Mouse (Mus musculus) embryonic facial prominence, embryonic 14.5 days (tissue): ENCODE measurements around the gene Enah. TPM values are rescaled to one million over a fixed set of nuclear protein-coding genes. Genes with fewer than 3 reads are reported as not detected.

Experiments used
- ATAC-seq: fragments of 200-750 bp; cut with Nextera tagmentation; 2 replicates; pipeline ENCODE4 v1.8.0; 2017; ENCODE audit warnings: low read depth, moderate number of reproducible peaks, moderate TSS enrichment
- DNase-seq: peaks from one replicate; pipeline ENCODE4 v3.0.0-alpha.2; 2015; ENCODE audit warnings: low spot score
- H3K27ac ChIP-seq: fragments of 300-500 bp; sonication (generic); replicated peaks from 2 replicates; pipeline ENCODE4 v1.5.1; 2014; ENCODE audit warnings: low read depth, mild to moderate bottlenecking, low read length, moderate library complexity
- H3K27me3 ChIP-seq: fragments of 300-500 bp; sonication (generic); replicated peaks from 2 replicates; pipeline ENCODE4 v1.6.1; 2014; ENCODE audit warnings: low read length; ENCODE audit not compliant: control insufficient read depth, insufficient read depth
- H3K36me3 ChIP-seq: fragments of 300-500 bp; sonication (generic); 2 replicates; pipeline ENCODE4 v1.6.1; 2014; ENCODE audit warnings: low read length, mixed read lengths; ENCODE audit not compliant: control insufficient read depth, insufficient read depth
- H3K4me1 ChIP-seq: fragments of 300-500 bp; sonication (generic); 2 replicates; pipeline ENCODE4 v1.6.1; 2014; ENCODE audit warnings: antibody characterized with exemption, low read length; ENCODE audit not compliant: control insufficient read depth, insufficient read depth
- H3K4me2 ChIP-seq: fragments of 300-500 bp; sonication (generic); 2 replicates; pipeline ENCODE4 v1.6.1; 2014; ENCODE audit warnings: low read depth, mild to moderate bottlenecking, low read length, moderate library complexity, mixed read lengths
- H3K4me3 ChIP-seq: fragments of 300-500 bp; sonication (generic); 2 replicates; pipeline ENCODE4 v1.5.1; 2014; ENCODE audit warnings: low read depth, mild to moderate bottlenecking, low read length
- H3K9ac ChIP-seq: fragments of 300-500 bp; sonication (generic); 2 replicates; pipeline ENCODE4 v1.6.1; 2014; ENCODE audit warnings: low read depth, mild to moderate bottlenecking, low read length, moderate library complexity, mixed read lengths
- H3K9me3 ChIP-seq: fragments of 300-500 bp; sonication (generic); 2 replicates; pipeline ENCODE4 v1.6.1; 2016; ENCODE audit warnings: low read length; ENCODE audit not compliant: control insufficient read depth
- WGBS: fragments of 180-500 bp; shearing (Covaris S2); extraction: QIAGEN DNeasy Blood & Tissue Kit; methylation state at CpG from one replicate; pipeline ENCODE4 v1.1.7; 2014; 5-methylcytosine and 5-hydroxymethylcytosine counted together
- polyA plus RNA-seq: library from polyadenylated mRNA; unstranded; fragments of >200 nt; fragmentation: Nextera tagmentation; extraction: Ambion mirVana; gene quantifications from 2 replicates; pipeline ENCODE4 v1.2.1, GENCODE M21; 2014

Enah gene
- polyA plus RNA-seq, 1 experiment from 2014 or later: 23.7 TPM

DNA sequence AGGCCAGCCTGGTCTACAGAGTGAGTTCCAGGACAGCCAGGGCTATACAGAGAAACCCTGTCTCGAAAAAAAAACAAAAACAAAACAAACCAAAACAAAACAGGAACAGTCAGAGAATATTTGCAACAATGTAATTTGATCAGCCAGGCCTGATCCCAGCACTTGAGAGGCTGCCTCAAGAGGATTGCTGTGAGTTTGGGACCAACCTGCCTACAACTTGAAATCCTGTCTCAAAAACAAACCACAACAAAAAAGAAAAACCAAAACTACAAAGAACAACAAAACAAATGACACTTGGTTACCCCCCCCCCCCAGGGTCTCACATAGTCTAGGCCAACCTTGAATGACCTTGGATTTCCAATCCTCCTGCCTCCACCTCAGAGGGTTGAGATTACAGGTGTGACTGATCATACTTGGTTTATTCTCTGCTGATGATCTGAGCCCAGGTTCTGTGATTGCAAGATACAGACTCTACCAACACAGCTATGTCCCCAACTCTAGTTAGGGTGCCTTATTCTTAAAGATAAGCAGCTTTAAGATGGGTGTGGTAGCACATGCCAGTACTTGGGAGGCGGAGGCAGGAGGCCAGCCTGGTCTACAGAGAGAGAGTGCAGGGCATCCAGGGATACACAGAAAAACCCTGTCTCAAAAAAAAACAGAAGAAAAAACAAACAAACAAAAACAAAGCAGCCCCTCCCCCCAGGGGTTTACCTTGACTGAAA lies 158.4 kb downstream of the Enah start:
- Histone ChIP-seq H3K4me2 (no peak overlapping the region), H3K27me3 (no peaks in the 10 kb centered on the region), H3K27ac (no peak overlapping the region), H3K9ac (no peak overlapping the region), H3K36me3 (no peaks in the 10 kb centered on the region), H3K9me3 (no peaks in the 10 kb centered on the region), H3K4me3 (no peak overlapping the region), H3K4me1 (no peaks in the 10 kb centered on the region)
- ATAC-seq (no peak), DNase-seq (no peak)
- WGBS: 77% methylated on average over 2 of the region's 2 CpGs

GRCm38 (mm10) chr1:181860659-181861058 lies 159.1 kb downstream of the Enah start:
- DNase-seq: peak; percentile 86

DNA sequence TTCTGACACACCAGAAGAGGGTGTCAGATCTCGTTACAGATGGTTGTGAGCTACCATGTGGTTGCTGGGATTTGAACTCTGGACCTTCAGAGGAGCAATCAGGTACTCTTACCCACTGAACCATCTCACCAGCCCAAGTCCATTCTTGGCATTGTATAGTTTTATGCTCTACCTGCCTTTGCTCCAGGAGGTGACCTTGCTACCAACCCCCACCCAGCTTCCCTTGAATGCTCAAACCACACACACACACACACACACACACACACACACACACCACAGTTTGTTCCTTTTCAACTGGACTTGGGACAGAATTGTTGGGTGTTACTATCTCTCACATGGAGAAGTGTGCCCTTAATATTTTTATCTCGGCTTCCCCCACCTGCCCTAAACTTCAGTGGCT lies 163.5 kb downstream of the Enah start:
- Histone ChIP-seq H3K4me1 (peaks cover 3% of the 10 kb centered on the region; the same call in 1 of the 2 replicates), H3K27ac (no peak overlapping the region), H3K4me3 (no peak overlapping the region), H3K9ac (no peak overlapping the region), H3K4me2 (no peak overlapping the region), H3K9me3 (no peaks in the 10 kb centered on the region), H3K36me3 (no peaks in the 10 kb centered on the region), H3K27me3 (no peaks in the 10 kb centered on the region)
- 83% methylated on average over 2 of the region's 2 CpGs for WGBS
- no peak for ATAC-seq
- DNase-seq: no peak

More at GRCm38 (mm10) chr1:181860659-181861058, 159.1 kb downstream of the Enah start:
- Histone ChIP-seq H3K4me3 (no peak overlapping the region), H3K4me1 (no peaks in the 10 kb centered on the region), H3K9me3 (no peaks in the 10 kb centered on the region), H3K4me2 (no peak overlapping the region), H3K27me3 (no peaks in the 10 kb centered on the region), H3K27ac (no peak overlapping the region), H3K9ac (no peak overlapping the region), H3K36me3 (no peaks in the 10 kb centered on the region)
- ATAC-seq: 0 out of 2 replicates have a peak, but pooled peaks have one; percentile 37
- WGBS: 25% methylated on average over 5 of the region's 5 CpGs

- no peaks in the 10 kb centered on the region for H3K27me3 ChIP-seq
- H3K27ac ChIP-seq: no peak overlapping the region
- peaks cover 3% of the 10 kb centered on the region; the same call in 1 of the 2 replicates for H3K4me1 ChIP-seq
- no peaks in the 10 kb centered on the region for H3K36me3 ChIP-seq
- ATAC-seq (no peak), DNase-seq (no peak)
- no peak overlapping the region for H3K4me2 ChIP-seq
- WGBS: 96% methylated on average over 2 of the region's 2 CpGs
- no peaks in the 10 kb centered on the region for H3K9me3 ChIP-seq
- no peak overlapping the region for H3K4me3 ChIP-seq
- no peak overlapping the region for H3K9ac ChIP-seq
Observed at GRCm38 (mm10) chr1:181854829-181855228, 165.0 kb downstream of the Enah start.

- no peak overlapping the region for H3K9ac ChIP-seq
- peak; percentile 72 for DNase-seq
- H3K27ac ChIP-seq: no peak overlapping the region
- ATAC-seq: peak; percentile 81
- H3K9me3 ChIP-seq: no peaks in the 10 kb centered on the region
- peak overlapping the region; percentile 44 for H3K4me2 ChIP-seq
- no peaks in the 10 kb centered on the region for H3K27me3 ChIP-seq
- peaks cover 3% of the 10 kb centered on the region; the same call in 1 of the 2 replicates for H3K4me1 ChIP-seq
- WGBS: 7% methylated on average over 19 of the region's 21 CpGs
- H3K4me3 ChIP-seq: peak overlapping the region; percentile 7
- H3K36me3 ChIP-seq: no peaks in the 10 kb centered on the region
Observed at GRCm38 (mm10) chr1:181853081-181853736, 166.6 kb downstream of the Enah start.

DNA sequence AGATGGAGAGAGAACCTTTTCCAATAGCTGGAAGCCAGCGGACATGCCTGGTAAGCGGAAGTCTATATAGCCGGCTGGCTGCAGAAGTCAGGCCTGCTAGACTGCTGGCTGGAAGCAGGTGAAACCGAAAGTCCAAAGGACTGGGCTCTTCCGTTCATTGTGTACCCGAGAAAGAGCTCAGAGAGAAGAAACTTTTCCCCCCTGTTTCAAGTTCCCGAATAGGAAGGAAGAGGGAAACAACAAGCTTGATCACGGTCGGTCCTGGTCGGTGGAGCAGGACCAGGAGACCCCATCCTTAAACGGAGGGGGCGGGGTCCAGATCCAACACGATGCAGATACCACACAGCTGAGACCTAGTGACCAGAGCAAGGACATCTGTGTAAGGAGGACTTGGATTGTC lies 167.3 kb downstream of the Enah start:
- H3K27me3 ChIP-seq: no peaks in the 10 kb centered on the region
- peak overlapping the region; percentile 44; the same call in 1 of the 2 replicates for H3K4me2 ChIP-seq
- 0 out of 2 replicates have a peak overlapping the region, but pooled peaks have one; percentile 5 for H3K27ac ChIP-seq
- 45% methylated on average over 13 of the region's 13 CpGs for WGBS
- no peaks in the 10 kb centered on the region for H3K9me3 ChIP-seq
- H3K4me1 ChIP-seq: peaks cover 3% of the 10 kb centered on the region; the same call in 1 of the 2 replicates
- H3K4me3 ChIP-seq: no peak overlapping the region
- no peak for DNase-seq
- no peak for ATAC-seq
- no peaks in the 10 kb centered on the region for H3K36me3 ChIP-seq
- H3K9ac ChIP-seq: no peak overlapping the region

DNA sequence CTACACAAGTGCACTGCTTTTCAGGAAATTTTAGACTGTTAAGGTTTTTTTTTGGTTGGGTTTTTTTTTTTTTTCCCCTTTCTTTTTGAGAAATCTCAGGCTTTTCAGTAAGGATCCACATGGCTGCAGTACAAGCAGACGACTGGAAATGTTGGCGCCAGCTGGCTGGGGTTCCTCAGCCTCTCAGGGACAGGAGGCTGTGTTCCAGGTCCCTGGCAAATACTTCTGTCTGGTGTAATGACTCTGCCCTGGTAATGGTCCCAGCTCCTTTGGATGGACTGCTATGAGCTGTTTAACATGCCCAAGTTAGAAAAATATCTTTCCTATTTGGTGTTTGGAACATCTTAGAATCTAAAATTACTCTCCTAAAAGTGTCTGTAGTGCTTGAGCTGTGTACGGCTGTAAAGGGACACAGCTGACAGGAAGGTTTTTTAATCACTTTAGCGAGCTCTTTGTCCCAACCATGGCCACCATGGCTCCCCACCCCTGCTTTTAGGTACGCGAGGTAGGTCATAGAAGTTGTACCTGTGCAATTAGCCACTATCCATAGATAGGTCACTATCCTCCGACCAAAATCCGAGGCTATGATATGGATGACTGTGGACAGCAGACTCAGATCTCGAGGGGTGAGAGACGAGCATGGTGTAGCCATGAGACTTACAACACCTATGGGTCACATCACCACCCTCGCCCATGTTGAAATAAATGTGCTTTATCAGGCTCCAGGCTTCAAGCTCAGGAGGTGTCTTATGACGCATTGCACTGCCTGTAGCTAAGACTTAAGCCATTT lies 168.1 kb downstream of the Enah start:
- no peak overlapping the region for H3K27ac ChIP-seq
- ATAC-seq: no peak
- H3K4me2 ChIP-seq: no peak overlapping the region

GRCm38 (mm10) chr1:181850441-181850840 lies 169.3 kb downstream of the Enah start:
- Histone ChIP-seq H3K4me3 (no peak overlapping the region), H3K9ac (no peak overlapping the region), H3K27me3 (no peaks in the 10 kb centered on the region), H3K4me2 (no peak overlapping the region), H3K36me3 (no peaks in the 10 kb centered on the region), H3K4me1 (peaks cover 3% of the 10 kb centered on the region; the same call in 1 of the 2 replicates), H3K27ac (no peak overlapping the region), H3K9me3 (no peaks in the 10 kb centered on the region)
- DNase-seq: no peak
- no peak for ATAC-seq
- 46% methylated on average over 4 of the region's 4 CpGs for WGBS

More for the DNA sequence above, 168.1 kb downstream of the Enah start:
- WGBS: 81% methylated on average over 12 of the region's 12 CpGs
- Histone ChIP-seq H3K9me3 (no peaks in the 10 kb centered on the region), H3K4me3 (no peak overlapping the region), H3K27me3 (no peaks in the 10 kb centered on the region), H3K36me3 (no peaks in the 10 kb centered on the region), H3K9ac (no peak overlapping the region), H3K4me1 (peaks cover 3% of the 10 kb centered on the region; the same call in 1 of the 2 replicates)
- DNase-seq: no peak
